Mouse (Mus musculus) CD4-positive, CD25-positive, alpha-beta regulatory T cell, adult 2 months (primary cell): ENCODE data around the gene Abca5.
"Not testable (repeated sequence)": the region's sequence is repeated elsewhere in the genome, so short reads cannot be mapped to it uniquely, and the experiment has no call there.

Experiments
- DNase-seq: peaks from one replicate; pipeline ENCODE4 v3.0.0-alpha.2; 2012; ENCODE audit warnings: low read depth, low spot score

Gene Abca5

DNA sequence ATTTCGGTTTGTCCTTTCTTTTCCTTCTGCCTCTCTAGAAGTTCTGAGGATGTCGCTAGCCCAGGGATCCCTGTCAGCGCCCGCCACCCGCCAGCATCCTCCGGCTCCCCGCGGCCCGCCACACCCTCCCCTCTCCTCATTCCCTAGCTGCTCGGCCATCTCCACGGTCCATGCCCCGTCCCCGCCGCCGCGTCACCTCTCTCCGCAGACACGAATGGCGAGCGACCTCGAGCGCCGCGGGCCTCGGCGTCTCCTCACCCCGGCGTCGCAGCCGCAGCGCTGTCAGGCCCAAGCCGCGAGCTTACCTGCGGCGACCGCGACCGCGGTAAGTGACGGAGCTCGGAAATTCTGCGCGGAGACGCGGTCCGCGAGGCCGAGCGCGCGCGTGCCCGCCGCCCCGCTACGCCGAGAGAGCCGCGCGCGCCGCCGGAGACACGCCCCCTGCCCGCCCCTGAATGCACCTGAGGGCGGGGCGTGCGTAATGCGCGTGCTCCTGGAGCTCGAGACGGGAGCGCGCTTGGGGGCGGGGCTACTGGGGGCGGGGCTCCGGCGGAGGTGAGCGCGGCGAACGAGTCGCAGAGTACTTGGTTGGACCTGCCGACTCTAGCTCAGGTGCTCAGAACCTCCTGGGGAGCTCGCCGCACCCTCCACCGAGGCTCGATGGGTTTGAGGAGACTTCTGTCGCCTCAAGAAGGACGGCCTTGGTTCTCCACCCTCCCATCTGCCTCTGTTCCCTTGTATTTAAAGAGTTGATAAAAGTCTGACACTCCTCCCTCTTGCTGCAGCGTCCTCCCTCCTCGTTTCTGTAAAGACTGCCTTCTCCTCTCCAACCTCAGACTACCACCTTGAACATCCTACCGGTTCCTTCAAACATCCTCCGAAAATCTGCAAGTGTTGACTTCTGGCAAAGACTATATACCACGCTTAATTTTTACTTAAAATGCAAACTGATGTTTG lies at the start of gene Abca5:
Gene Abca5, minus strand, starts transcription at position 428 of the 957 bp plus-strand sequence.
- peak; percentile 94 for DNase-seq

DNA sequence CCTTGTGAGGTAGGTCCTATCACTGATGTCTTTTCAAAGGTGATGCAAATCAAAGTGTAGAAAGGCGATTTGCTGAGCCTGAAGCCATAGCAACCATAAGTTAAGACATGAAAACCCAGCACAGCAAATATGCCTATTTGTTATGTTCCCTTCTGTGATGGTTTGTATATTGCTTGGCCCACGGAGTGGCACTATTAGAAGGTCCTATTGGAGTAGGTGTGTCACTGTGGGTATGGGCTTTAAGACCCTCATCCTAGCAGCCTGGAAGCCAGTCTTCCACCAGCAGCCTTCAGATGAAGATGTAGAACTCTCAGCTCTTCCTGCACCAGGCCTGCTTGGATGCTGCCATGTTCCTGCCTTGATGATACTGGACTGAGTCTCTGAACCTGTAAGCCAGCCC lies 48.0 kb upstream of the Abca5 start:
- no peak for DNase-seq

DNA sequence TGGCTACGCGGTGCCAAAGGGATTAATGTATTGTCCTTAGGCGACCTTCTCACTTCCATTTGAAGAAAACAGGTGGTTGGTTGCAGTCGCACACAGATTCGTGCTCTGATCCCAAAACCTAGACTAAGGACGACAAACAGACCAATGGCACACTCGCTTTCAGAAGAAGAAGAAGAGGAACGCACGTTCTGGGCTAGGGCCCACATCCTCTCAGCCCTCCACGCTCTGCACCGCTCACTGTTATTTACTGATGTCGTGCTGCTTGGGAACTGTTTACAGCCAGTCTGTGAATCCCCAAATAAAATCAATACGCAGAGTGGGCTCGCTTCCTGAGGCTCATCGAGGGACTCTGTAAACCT lies 42.8 kb upstream of the Abca5 start:
- peak; percentile 10 for DNase-seq

- DNase-seq = peak; percentile 17
Measured at GRCm38 (mm10) chr11:110379661-110380309, 42.3 kb upstream of the Abca5 start.

DNA sequence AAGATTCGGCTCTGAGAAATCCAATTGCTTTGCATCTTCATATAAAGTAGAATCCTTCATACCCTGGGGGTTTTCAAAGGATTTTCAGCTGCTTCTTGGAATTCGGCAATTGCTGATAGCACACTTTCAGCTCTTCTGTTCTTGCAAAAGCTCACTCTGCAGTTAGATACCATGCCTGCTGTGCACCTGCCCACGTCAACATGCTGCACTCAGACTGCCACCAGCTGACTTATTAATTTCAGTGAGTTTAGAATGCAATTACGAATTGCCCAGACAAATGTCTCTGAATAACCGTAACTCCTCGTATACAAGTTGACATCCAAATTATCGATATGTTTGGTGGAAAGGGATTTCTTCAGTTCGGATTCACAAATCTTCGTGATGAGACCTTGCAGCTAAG lies 36.5 kb upstream of the Abca5 start:
- no peak for DNase-seq

- no peak for DNase-seq
Measured at GRCm38 (mm10) chr11:110372266-110372954, 34.9 kb upstream of the Abca5 start.

- DNase-seq = no peak
Measured at GRCm38 (mm10) chr11:110371827-110372226, 34.3 kb upstream of the Abca5 start.

DNA sequence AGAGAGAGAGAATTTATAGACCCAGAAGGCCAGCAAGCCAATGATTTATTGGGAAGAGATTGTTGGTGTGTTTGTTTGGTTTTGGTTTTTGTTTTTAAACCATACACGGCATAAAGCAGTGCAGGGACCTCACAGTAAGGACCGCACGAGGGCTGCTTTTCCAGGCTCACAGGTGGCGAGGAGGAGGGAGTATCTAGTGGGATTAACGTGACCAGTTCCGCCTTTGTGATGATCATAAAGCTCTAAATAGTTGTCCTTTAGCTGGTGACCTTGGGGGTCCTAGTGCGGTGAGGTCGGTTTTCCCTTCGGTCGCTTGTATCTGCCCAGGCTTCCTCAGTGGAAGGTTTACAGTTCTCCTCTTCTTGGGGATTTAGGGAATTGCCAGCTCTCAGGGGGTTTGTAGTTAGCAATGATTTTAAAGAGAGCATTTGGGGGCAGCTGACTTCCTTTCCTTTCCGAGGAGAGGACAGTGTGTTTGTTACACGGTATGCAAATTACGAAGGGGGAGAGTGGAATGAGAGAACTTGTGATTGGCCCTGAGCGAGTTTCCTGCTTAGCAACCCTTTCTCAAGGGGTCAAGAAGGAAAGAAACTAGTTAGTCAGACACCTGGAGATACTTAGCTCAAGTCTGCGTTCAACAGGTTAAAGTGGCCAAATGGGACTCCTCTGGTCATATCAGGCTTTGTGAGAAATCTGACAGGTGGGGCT lies 31.9 kb upstream of the Abca5 start:
- no peak for DNase-seq

- DNase-seq = no peak
Measured at GRCm38 (mm10) chr11:110367638-110368037, 30.1 kb upstream of the Abca5 start.

DNA sequence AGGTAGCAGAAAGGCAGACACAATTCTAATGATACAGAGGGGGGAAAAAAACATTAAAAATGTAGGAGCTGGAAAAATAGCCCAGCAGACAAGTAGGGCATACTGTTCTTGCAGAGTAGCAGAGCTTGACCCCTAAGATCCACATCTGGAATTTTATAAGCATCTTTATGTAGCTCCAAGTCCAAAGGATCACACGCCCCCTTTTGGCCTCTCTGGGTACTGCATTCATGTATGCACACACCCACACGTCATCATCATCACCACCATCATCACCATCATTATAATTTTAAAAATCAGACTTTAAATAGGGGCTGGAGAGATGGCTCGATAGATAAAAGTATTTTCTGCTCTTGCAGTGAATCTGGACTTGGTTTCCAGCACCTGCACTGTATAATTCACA lies 29.4 kb upstream of the Abca5 start:
- peak; percentile 21 for DNase-seq

DNA sequence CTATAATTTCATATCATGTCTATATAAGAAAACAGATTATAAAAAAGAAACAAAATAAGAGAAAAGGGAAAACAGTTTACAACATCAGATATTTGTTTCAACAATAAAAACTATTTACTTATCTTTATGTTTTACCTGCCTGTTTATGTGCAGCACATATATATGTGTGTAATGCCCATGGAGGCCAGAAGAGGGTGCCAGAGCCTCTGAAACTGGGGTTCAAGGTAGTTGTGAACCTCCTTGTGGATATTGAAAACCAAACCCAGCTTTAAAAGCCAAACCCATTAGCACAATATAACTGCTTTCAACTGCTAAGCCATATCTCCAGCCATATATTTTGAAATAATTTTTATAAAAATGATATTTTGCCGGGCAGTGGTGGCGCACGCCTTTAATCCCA lies 27.5 kb upstream of the Abca5 start:
- DNase-seq = peak; percentile 61

DNA sequence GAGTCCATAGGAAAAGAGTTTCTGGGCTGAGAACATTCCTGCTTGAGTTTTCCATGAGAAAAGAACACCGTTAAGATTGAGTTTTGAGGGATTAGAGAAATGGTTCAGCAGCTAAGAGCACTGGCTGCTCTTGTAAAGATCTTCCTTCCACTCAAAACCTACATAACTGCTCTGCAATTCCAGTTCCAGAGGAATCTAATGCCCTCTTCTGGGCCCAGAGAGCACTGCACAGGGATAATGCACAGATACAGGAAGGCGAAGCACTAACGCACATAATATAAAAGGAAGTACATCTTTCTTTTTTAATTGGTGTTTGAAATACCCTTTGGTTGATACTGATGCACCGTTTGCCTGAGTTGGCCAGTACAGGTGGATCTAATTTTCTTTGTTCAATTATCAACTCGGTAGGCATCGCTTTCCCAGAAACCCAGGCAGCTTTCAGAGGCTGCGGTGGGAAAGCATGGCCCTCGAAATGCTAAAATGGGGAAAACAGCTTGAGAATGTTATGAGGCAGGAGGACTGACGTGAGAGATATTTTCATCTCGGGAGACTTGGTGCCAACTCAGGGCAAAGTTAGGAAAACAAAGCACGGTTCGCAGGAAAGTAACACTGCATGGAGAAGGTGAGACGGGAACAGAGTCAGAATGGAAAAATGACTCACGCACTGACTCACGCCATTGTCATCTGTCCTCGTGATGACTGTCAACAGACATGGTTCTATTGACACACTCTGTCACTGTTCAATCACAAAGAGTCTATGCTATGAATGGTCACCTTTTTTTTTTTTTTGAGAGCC lies 20.4 kb upstream of the Abca5 start:
- DNase-seq = peak; percentile 9

- DNase-seq = not testable (repeated sequence)
Measured at GRCm38 (mm10) chr11:110355131-110355530, 17.6 kb upstream of the Abca5 start.

DNA sequence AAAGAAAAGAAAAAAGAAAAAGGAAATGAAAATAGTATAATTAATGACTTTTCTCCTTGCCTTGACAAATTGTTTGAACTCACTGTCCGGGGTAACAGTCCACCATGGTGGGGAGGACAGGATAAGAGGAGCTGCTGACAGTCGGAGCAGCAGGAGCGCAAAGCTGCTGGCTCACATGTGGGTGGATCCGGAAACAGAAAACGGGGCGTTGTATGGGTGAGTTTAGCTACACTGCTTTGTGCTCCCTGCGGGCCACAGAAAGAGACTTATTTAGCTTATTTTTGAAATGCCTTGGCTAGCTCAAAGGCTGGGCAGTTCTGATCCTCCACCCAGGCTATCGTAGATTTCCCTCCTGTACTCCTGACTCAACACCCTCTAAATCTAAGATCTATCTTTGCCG lies 16.7 kb upstream of the Abca5 start:
- no peak for DNase-seq

DNA sequence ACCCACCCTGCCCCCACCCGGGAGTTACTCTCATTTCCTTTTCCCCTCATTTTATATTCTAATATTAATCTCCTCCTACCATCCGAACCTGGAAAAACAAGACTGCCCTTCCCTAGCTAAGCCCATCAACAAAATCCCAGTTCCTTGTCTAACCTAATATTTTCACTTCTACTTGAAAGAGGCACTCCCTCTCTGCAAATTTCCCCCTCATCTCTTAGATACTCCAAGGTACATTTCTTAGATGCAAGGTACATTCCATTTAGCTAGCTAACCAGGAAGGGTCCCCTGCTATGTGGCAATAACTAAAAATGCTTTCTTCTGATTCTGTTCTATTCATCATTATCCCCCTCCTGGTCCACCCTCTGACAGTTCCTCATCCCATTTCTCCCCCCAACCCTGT lies 10.7 kb upstream of the Abca5 start:
- DNase-seq = no peak

DNA sequence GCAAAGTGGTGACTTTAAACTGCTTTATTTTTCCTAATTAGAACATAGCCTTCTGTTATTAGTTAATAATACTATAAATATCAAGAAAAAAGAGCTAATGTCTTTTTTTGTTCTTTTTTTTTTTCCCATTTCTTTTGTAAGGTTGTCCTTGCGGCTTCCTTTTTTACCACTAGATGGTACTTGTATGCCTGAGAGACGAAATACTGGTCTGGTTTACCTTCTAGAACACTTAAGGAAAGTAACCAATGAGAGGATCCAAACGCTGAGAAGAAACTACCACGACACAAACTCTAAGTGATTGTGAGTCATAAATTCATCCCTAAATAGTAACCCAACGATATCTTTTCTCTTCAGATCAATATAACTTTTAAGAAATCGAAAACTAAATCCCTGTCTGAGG lies 10.3 kb upstream of the Abca5 start:
- DNase-seq = no peak

GRCm38 (mm10) chr11:110336814-110337288 lies 665 bp downstream of the Abca5 start:
- peak; percentile 31 for DNase-seq

- DNase-seq = no peak
Measured at GRCm38 (mm10) chr11:110330093-110330492, 7.4 kb downstream of the Abca5 start.

- no peak for DNase-seq
Measured at GRCm38 (mm10) chr11:110322266-110322665, 15.2 kb downstream of the Abca5 start.

- DNase-seq = peak; percentile 7
Measured at GRCm38 (mm10) chr11:110306475-110307168, 30.9 kb downstream of the Abca5 start.
